Mouse (Mus musculus) spleen, postnatal 4 days (tissue): Measurements from ENCODE around the gene Bsn.

Experiments used
- DNase-seq, 2 experiments: peaks; one replicate each; pipeline ENCODE4 v3.0.0; 2022; ENCODE audit warnings: low spot score in 2 of 2

The Bsn gene

DNA sequence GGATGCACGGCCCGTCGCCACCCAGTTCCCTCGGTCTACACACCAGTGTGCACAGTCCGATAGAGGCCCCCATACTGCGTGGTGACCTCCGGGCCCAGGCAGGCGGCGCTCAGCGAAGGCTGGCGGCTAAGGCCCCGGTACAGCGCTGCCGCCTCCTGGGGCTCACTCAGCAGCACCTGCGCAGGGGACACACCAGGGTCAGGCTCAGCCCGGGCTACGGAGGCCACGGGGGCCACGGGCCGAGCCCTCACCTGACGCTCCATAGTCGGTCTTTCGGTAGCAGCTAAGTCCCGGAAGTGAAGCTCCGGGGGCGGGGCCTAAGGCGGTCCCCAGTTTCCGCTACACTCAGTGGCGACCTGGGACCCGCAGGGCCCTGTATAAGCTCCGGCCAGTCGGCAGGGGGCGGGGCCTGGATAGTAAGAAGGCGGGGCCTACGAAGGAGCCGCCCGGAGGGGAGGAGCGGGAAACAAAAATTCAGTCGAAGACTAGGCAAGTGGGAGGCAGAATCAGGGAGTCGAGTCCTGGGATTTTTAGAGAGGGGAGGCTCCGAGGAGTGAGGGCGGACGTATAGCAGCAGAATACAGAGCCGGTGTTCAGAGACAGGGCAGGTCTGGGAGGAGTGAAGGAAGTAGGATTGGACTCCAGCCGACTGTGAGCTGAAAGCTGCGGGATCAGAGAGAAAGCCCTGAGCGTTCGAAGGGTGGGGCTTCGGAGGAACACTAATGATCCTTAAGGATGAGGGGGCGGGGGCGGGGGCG lies 95.8 kb downstream of the Bsn start, which contains the start of gene Apeh:
Gene Apeh, minus strand, starts transcription at position 423 of the 758 bp plus-strand sequence.
- DNase-seq = peak; percentile 99

GRCm38 (mm10) chr9:108093586-108093985 lies 96.6 kb downstream of the Bsn start:
- no peak for DNase-seq

DNA sequence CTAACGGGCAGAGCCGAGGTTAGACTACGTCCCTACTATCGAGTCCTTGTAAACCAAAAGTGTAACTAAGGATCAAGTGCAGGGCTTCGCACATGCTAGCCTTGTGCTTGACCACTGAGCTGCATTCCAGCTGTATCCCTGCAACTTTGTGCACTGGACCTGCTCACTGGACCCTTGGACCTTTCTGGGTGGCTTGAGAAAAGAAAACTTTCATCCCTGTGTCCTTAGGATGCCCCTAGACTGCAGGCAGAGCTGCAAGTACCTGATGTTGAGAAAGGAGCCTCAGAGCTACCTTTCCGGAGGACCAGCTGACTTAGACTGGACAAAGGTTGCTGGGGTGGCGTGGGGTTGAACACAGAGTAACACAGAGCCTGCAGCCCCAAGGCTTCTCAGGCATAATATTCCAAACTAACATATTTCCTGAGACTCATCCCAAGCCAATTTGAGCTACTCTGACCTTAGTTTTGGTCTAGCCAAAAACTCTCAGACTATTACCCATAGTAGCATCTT lies 99.5 kb downstream of the Bsn start:
- DNase-seq = no peak

DNA sequence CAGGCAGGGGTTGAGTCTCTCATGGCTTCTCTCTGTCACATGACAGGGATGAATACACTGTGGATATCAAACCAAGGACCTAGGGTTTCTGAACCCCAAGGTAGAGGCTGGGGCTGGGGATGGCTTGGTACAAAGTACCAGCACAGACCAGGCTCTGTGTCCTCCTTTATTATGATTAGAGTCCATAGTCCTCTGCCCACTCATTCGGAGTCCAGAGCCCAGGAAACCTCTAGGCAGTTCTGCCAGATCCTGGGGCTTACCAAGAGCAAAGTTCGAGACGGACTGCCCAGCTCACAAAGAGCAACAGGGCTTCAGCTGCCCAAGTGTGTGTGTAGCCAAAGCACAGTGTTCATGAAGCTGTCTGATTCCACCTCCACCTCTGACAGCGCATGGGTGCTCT lies 104.9 kb downstream of the Bsn start:
- no peak for DNase-seq

GRCm38 (mm10) chr9:108083561-108083960 lies 106.6 kb downstream of the Bsn start:
- DNase-seq = peak in 1 of 2 experiments; percentile 51

- DNase-seq = no peak
Measured at GRCm38 (mm10) chr9:108082988-108083431, 107.2 kb downstream of the Bsn start, which contains the start of gene Rnf123. Gene Rnf123, minus strand, starts transcription at chr9:108083346.

- peak in 1 of 2 experiments; percentile 58 for DNase-seq
Measured at GRCm38 (mm10) chr9:108082549-108082948, 107.6 kb downstream of the Bsn start.

GRCm38 (mm10) chr9:108080168-108080567 lies 110.0 kb downstream of the Bsn start, which contains the start of gene Mst1:
Gene Mst1, plus strand, starts transcription at chr9:108080436.
- DNase-seq = peak; percentile 75 to 80

DNA sequence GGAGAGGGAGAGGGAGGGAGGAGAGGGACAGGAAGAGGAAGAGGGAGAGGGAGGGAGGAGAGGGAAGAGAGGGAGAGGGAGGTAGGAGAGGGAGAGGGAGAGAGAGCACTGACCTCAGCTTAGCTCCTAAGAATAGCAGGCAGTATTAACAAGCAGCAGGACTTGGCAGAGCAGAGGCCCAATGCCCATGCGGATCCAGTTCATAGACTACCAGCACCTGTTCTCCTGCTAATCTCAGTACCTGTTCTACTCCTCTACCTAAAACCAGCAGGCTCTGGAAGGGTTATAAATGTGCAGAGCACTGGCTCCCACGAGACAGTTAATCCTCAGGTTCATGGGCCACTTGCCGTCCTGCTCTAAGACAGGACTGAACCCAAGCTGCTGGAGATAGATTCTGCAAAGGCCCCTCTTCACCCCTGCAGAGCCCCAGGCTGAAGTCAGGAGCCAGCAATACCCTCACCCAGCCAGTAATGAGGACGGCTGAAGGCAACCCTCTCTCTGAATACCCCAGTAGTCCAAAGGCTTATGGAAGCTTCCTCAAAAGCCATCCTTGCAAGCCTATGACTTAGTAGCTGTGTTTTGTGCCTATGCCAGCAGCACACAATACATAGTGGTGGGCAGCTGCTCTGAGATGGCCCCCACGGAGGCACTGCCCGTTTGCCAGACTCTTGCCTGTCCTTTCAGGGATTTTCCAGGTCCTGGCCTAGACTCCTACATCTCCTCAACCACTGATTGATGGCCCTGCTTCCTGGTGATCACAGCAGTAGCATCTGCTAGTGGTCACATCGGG lies 116.8 kb downstream of the Bsn start:
- DNase-seq = no peak

GRCm38 (mm10) chr9:108072481-108072924 lies 117.7 kb downstream of the Bsn start:
- no peak for DNase-seq

DNA sequence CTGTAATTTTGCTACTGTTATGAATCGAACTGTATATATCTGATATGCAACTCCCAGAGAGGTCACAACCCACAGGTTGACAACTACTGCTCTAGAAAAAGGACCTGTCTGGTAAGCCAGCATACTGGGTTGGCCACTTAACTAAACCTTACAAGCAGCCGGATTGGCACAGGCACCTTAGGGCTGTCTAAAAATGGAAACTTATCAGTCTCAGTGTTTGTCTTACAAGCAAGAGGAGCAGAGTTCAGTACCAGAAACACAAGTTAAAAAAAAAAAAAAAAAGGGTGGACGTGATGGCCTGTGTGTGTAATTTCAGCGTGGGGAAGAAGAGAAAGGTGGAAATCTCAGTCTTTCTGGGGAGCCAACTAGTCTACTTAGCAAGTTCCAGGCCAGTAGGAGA lies 118.4 kb downstream of the Bsn start:
- DNase-seq = no peak

DNA sequence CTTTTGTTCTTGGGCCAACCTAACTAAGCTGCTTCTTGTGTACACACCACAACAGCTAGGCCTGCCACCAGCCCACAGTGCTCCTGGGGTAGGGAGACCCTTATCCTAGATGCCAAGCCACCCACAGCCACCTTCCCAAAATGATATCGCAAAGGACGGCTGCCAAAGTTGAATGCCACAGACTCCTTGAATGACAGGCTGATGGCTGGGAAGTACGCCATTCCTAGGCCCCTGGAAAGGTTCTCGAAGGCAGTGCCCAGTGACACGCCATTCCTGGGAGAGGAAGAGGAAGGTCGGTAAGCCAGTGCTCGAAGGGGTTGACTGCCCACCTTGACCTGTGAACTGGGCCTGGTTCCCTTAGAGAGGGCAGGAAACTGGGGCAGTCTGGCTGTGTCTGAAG lies 120.7 kb downstream of the Bsn start:
- no peak for DNase-seq

DNA sequence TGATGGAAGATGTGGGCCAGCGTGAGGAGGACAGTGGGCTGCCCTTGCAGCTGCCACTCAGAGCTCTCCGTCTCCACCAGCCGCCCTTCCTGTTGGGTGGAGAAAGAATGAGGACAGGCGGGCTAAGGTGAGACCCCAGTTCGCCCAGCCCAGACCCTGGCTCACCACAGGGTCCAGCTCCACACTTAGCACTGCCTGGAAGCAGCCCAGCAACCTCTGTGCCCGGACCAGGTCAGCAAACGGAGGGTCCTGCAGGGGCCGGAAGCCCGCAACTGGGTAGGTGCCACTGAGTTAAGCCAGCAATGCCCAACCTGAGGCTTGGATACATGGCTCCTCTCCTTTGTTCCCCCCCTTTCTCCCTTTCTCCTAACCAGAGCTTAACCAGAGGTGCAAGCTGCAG lies 121.2 kb downstream of the Bsn start:
- no peak for DNase-seq

- DNase-seq = peak; percentile 85 to 94
Measured at GRCm38 (mm10) chr9:108067900-108068299, 122.3 kb downstream of the Bsn start.

GRCm38 (mm10) chr9:108067199-108067598 lies 123.0 kb downstream of the Bsn start:
- no peak for DNase-seq

GRCm38 (mm10) chr9:108065491-108066011 lies 124.6 kb downstream of the Bsn start:
- peak in 1 of 2 experiments; percentile 69 for DNase-seq

- no peak for DNase-seq
Measured at GRCm38 (mm10) chr9:108063361-108063760, 126.8 kb downstream of the Bsn start.

DNA sequence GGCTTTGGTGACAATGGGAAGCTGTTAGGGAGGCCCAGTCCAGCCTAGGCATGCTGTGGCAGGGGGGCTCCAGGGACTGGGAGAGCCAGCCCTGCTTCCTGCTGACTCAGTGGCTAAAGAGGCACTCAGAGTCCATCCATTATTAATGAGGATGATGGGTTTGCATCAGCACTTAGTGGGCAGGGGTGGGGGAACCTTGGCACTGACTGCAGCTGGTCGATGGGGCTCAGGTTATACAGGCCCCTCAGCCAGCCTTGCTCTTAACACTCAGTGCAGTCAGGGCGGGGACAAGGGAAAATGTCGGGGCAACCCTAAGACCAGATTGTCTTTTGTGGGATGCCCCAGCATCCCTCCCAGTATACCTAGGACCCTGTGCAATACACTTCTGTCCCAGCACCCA lies 128.0 kb downstream of the Bsn start:
- DNase-seq = no peak

- DNase-seq = no peak
Measured at GRCm38 (mm10) chr9:108058291-108058690, 131.9 kb downstream of the Bsn start.

DNA sequence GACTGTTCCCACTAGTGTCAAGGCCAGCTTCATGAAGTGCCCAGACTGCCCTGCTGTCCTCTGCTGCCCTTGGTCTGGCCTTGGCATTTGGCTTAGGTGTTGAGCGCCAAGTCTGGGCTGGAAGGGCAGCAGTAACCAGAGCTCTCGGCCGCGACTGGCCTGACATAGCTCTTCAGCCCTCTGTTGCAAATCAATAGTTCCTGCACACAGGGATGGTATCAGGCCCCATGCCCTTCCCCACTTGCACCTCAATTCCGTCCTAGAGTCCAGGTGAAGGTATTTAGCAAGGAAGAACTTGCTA lies 133.0 kb downstream of the Bsn start:
- no peak for DNase-seq

- peak in 1 of 2 experiments; percentile 61 for DNase-seq
Measured at GRCm38 (mm10) chr9:108056361-108057261, 133.6 kb downstream of the Bsn start.
